8 mouse cellular contexts compared by ENCODE assay signal in genomic region chr6:29985504-29985903, GRCm38 (mm10).
DNase-seq lines count a peak whose midpoint lies in the region; ATAC-seq and TF ChIP-seq lines count a peak whose summit lies in the region.

No protein-coding gene starts in this region.

- WGBS in lung, adult 2 months: under 1% methylated on average over 14 of the region's 14 CpGs
- WGBS in embryonic facial prominence, embryonic 14.5 days: 3% methylated on average over 11 of the region's 14 CpGs
- 1% methylated on average over 14 of the region's 14 CpGs for WGBS in intestine, embryonic 16.5 days
- WGBS in neural tube, embryonic 13.5 days: under 1% methylated on average over 14 of the region's 14 CpGs

- H3K9ac ChIP-seq in embryonic facial prominence, embryonic 14.5 days (ENCODE audit: low read depth, low read length): peak overlapping the region; percentile 69
- peak overlapping the region; percentile 70 for H3K9ac ChIP-seq in intestine, embryonic 16.5 days (ENCODE audit: low read depth, low read length)
- peak overlapping the region; percentile 64 for H3K9ac ChIP-seq in neural tube, embryonic 13.5 days

- no peaks in the 10 kb centered on the region for H3K36me3 ChIP-seq in embryonic facial prominence, embryonic 14.5 days (ENCODE audit: control insufficient read depth, insufficient read depth, low read length)
- H3K36me3 ChIP-seq in intestine, embryonic 16.5 days (ENCODE audit: control insufficient read depth, insufficient read depth, low read length): no peaks in the 10 kb centered on the region
- H3K36me3 ChIP-seq in neural tube, embryonic 13.5 days: no peaks in the 10 kb centered on the region

- H3K4me2 ChIP-seq in embryonic facial prominence, embryonic 14.5 days (ENCODE audit: low read depth, low read length): peak overlapping the region; percentile 92
- peak overlapping the region; percentile 90 for H3K4me2 ChIP-seq in intestine, embryonic 16.5 days (ENCODE audit: low read depth, low read length)
- H3K4me2 ChIP-seq in neural tube, embryonic 13.5 days: peak overlapping the region; percentile 88

- no peaks in the 10 kb centered on the region for H3K9me3 ChIP-seq in embryonic facial prominence, embryonic 14.5 days (ENCODE audit: control insufficient read depth, low read length)
- no peaks in the 10 kb centered on the region for H3K9me3 ChIP-seq in intestine, embryonic 16.5 days (ENCODE audit: control insufficient read depth, low read length)
- H3K9me3 ChIP-seq in neural tube, embryonic 13.5 days: no peaks in the 10 kb centered on the region

- no peak for DNase-seq in lung, adult 2 months
- DNase-seq in lung, postnatal 14 days: no peak
- no peak for DNase-seq in embryonic facial prominence, embryonic 14.5 days (ENCODE audit: low spot score)
- DNase-seq in urinary bladder, postnatal 14 days (ENCODE audit: low spot score): no peak
- no peak for DNase-seq in frontal cortex, postnatal 10 days (ENCODE audit: low spot score in 2 of 2)
- no peak for DNase-seq in cerebellum, adult 9-11 months

- peak overlapping the region; percentile 63 for H3K27ac ChIP-seq in embryonic facial prominence, embryonic 14.5 days (replicated peaks; ENCODE audit: low read depth, low read length)
- H3K27ac ChIP-seq in intestine, embryonic 16.5 days (ENCODE audit: low read length): peak overlapping the region; percentile 11; the same call in 1 of the 2 replicates
- no peak overlapping the region for H3K27ac ChIP-seq in neural tube, embryonic 13.5 days (replicated peaks)

- H3K27me3 ChIP-seq in embryonic facial prominence, embryonic 14.5 days (replicated peaks; ENCODE audit: control insufficient read depth, insufficient read depth, low read length): no peaks in the 10 kb centered on the region
- H3K27me3 ChIP-seq in intestine, embryonic 16.5 days (replicated peaks; ENCODE audit: control insufficient read depth, insufficient read depth, low read length): no peaks in the 10 kb centered on the region
- peaks cover 17% of the 10 kb centered on the region for H3K27me3 ChIP-seq in neural tube, embryonic 13.5 days

- peak overlapping the region; percentile 70 for H3K4me3 ChIP-seq in lung, adult 2 months (replicated peaks; ENCODE audit: extremely low read depth, low read depth, low read length)
- peak overlapping the region; percentile 59 for H3K4me3 ChIP-seq in embryonic facial prominence, embryonic 14.5 days (ENCODE audit: low read depth, low read length)
- H3K4me3 ChIP-seq in intestine, embryonic 16.5 days (ENCODE audit: low read length): peak overlapping the region; percentile 61
- H3K4me3 ChIP-seq in neural tube, embryonic 13.5 days: peak overlapping the region; percentile 46

- peaks cover 5% of the 10 kb centered on the region; the same call in 1 of the 2 replicates for H3K4me1 ChIP-seq in lung, adult 2 months (ENCODE audit: control insufficient read depth, insufficient read depth, low read length)
- no peaks in the 10 kb centered on the region for H3K4me1 ChIP-seq in embryonic facial prominence, embryonic 14.5 days (ENCODE audit: control insufficient read depth, insufficient read depth, low read length)
- peaks cover 4% of the 10 kb centered on the region for H3K4me1 ChIP-seq in intestine, embryonic 16.5 days (ENCODE audit: control insufficient read depth, insufficient read depth, low read length)
- H3K4me1 ChIP-seq in neural tube, embryonic 13.5 days (replicated peaks): peaks cover 14% of the 10 kb centered on the region

- no peak for TF ChIP-seq CTCF in lung, adult 2 months (IDR thresholded peaks at IDR 0.05; ENCODE audit: insufficient read depth, low read length)

- 0 out of 2 replicates have a peak, but pooled peaks have one; percentile 31 for ATAC-seq in embryonic facial prominence, embryonic 14.5 days (ENCODE audit: low read depth)
- ATAC-seq in intestine, embryonic 16.5 days: peak; percentile 43
- 0 out of 2 replicates have a peak, but pooled peaks have one; percentile 52 for ATAC-seq in neural tube, embryonic 13.5 days (ENCODE audit: low read depth)

- no peak for TF ChIP-seq POLR2A in lung, adult 2 months (IDR thresholded peaks at IDR 0.05; ENCODE audit: borderline replicate concordance, extremely low read depth, low read depth, low read length)
